Mouse (Mus musculus): ENCODE data around the gene Gas6. TPM values are rescaled to one million over a fixed set of nuclear protein-coding genes. Genes with fewer than 3 reads are reported as not detected.

Gene Gas6
- polyA plus RNA-seq, 1 experiment: 54.0 TPM

- H3K4me1 ChIP-seq (ENCODE audit: control insufficient read depth, insufficient read depth, insufficient read length): no peaks in the 10 kb centered on the region
- no peak for DNase-seq (ENCODE audit: low read depth in 1 of 2, low spot score in 2 of 2)
- 94% methylated on average over 6 of the region's 6 CpGs for WGBS
- H3K4me3 ChIP-seq (ENCODE audit: extremely low read depth, insufficient read depth, insufficient read length): no peak overlapping the region
- no peaks in the 10 kb centered on the region for H3K27me3 ChIP-seq (ENCODE audit: control insufficient read depth, insufficient read depth, low read length)
- H3K36me3 ChIP-seq (ENCODE audit: control insufficient read depth, insufficient read depth, low read length): no peaks in the 10 kb centered on the region
- H3K27ac ChIP-seq (ENCODE audit: insufficient read depth, low read length): no peak overlapping the region
- no peak for TF ChIP-seq CTCF (IDR thresholded peaks at IDR 0.05; ENCODE audit: extremely low read depth, insufficient read depth, insufficient read length, insufficient replicate concordance)
- no peak for TF ChIP-seq POLR2A (IDR thresholded peaks at IDR 0.05; ENCODE audit: low read depth, low read length)
These were observed 23.0 kb upstream of the Gas6 start for GRCm38 (mm10) chr8:13517284-13517781.

DNA sequence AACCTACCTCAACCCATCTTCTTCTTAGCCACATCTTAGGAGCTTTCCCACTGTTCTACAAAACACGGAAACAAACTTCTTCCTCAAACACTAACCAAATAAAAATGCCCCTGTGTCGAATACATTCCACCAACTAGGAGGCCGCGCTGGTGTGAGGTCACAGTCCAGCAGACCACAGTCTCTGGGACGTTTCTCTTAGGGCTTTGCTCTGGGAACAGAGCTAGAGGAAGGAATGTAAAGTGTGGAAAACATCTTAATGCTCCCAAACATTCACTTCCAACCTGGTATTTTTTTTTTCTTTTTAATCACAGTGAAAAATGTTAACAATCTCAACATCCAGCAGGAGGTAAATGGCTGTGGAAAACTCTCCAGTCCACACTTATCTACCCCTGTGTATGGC is 22.4 kb upstream of the Gas6 start:
- H3K4me1 ChIP-seq (ENCODE audit: control insufficient read depth, insufficient read depth, insufficient read length): no peaks in the 10 kb centered on the region
- TF ChIP-seq CTCF (IDR thresholded peaks at IDR 0.05; ENCODE audit: extremely low read depth, insufficient read depth, insufficient read length, insufficient replicate concordance) (no peak), POLR2A (IDR thresholded peaks at IDR 0.05; ENCODE audit: low read depth, low read length) (no peak)
- no peak for DNase-seq (ENCODE audit: low read depth in 1 of 2, low spot score in 2 of 2)
- WGBS: 31% methylated on average over 5 of the region's 5 CpGs
- no peaks in the 10 kb centered on the region for H3K36me3 ChIP-seq (ENCODE audit: control insufficient read depth, insufficient read depth, low read length)
- H3K4me3 ChIP-seq (ENCODE audit: extremely low read depth, insufficient read depth, insufficient read length): no peak overlapping the region
- no peak overlapping the region for H3K27ac ChIP-seq (ENCODE audit: insufficient read depth, low read length)
- no peaks in the 10 kb centered on the region for H3K27me3 ChIP-seq (ENCODE audit: control insufficient read depth, insufficient read depth, low read length)

DNA sequence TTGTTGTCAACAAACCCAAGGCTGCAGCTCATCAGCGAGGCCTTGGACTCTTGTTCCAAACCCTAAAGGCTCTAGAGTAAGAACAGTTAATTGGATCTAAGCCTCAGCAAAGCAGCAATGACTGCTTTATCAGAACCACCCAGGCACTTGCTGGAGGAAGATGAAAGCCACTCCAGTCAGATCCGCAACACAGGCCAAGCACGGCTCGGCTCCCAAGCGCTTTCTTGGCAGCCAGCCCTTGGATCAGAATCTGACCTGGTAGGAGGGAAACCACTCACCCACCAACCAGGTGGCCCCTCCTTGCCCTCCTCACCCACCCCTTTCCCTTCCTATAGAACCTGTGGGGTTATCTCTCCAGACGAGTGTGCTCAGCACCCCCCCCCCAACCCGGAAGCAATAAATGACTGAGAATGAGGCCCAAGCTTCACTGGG is 21.7 kb upstream of the Gas6 start:
- H3K27me3 ChIP-seq (ENCODE audit: control insufficient read depth, insufficient read depth, low read length): no peaks in the 10 kb centered on the region

GRCm38 (mm10) chr8:13513556-13514370 is 19.5 kb upstream of the Gas6 start:
- no peak for DNase-seq (ENCODE audit: low read depth in 1 of 2, low spot score in 2 of 2)
- Histone ChIP-seq H3K36me3 (ENCODE audit: control insufficient read depth, insufficient read depth, low read length) (no peaks in the 10 kb centered on the region), H3K4me3 (ENCODE audit: extremely low read depth, insufficient read depth, insufficient read length) (no peak overlapping the region), H3K27me3 (ENCODE audit: control insufficient read depth, insufficient read depth, low read length) (no peaks in the 10 kb centered on the region), H3K4me1 (ENCODE audit: control insufficient read depth, insufficient read depth, insufficient read length) (no peaks in the 10 kb centered on the region), H3K27ac (ENCODE audit: insufficient read depth, low read length) (no peak overlapping the region)
- 85% methylated on average over 5 of the region's 5 CpGs for WGBS
- TF ChIP-seq CTCF (IDR thresholded peaks at IDR 0.05; ENCODE audit: extremely low read depth, insufficient read depth, insufficient read length, insufficient replicate concordance): no peak
- TF ChIP-seq POLR2A (IDR thresholded peaks at IDR 0.05; ENCODE audit: low read depth, low read length): no peak

More for the DNA sequence above, 21.7 kb upstream of the Gas6 start:
- DNase-seq (ENCODE audit: low read depth in 1 of 2, low spot score in 2 of 2): no peak
- no peak overlapping the region for H3K4me3 ChIP-seq (ENCODE audit: extremely low read depth, insufficient read depth, insufficient read length)
- H3K36me3 ChIP-seq (ENCODE audit: control insufficient read depth, insufficient read depth, low read length): no peaks in the 10 kb centered on the region
- H3K4me1 ChIP-seq (ENCODE audit: control insufficient read depth, insufficient read depth, insufficient read length): no peaks in the 10 kb centered on the region
- no peak overlapping the region for H3K27ac ChIP-seq (ENCODE audit: insufficient read depth, low read length)
- TF ChIP-seq POLR2A (IDR thresholded peaks at IDR 0.05; ENCODE audit: low read depth, low read length) (no peak), CTCF (IDR thresholded peaks at IDR 0.05; ENCODE audit: extremely low read depth, insufficient read depth, insufficient read length, insufficient replicate concordance) (no peak)
- WGBS: 71% methylated on average over 7 of the region's 7 CpGs

DNA sequence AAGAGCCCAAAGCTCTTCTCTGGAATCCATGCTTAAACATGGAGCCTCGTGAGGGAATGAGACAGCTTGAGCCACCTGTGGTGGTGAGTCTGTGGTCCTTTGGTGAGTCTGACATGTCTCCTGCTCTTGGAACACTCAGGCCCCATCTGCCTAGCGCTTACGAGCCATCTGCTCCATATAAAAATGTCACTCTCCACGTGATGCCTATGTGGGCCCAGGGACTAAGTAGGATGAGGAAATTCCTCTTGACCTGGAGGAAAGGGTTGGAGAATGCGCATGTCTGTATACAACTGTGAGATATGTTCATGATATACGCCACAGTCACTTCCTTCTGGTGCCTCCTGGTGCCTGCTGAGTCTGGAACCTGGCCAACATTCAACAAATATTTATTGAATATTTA is 18.4 kb upstream of the Gas6 start:
- no peak for TF ChIP-seq POLR2A (IDR thresholded peaks at IDR 0.05; ENCODE audit: low read depth, low read length)
- TF ChIP-seq CTCF (IDR thresholded peaks at IDR 0.05; ENCODE audit: extremely low read depth, insufficient read depth, insufficient read length, insufficient replicate concordance): no peak
- no peak for DNase-seq (ENCODE audit: low read depth in 1 of 2, low spot score in 2 of 2)
- H3K27me3 ChIP-seq (ENCODE audit: control insufficient read depth, insufficient read depth, low read length): no peaks in the 10 kb centered on the region
- no peak overlapping the region for H3K4me3 ChIP-seq (ENCODE audit: extremely low read depth, insufficient read depth, insufficient read length)
- no peaks in the 10 kb centered on the region for H3K36me3 ChIP-seq (ENCODE audit: control insufficient read depth, insufficient read depth, low read length)
- WGBS: 66% methylated on average over 6 of the region's 6 CpGs
- no peaks in the 10 kb centered on the region for H3K4me1 ChIP-seq (ENCODE audit: control insufficient read depth, insufficient read depth, insufficient read length)
- no peak overlapping the region for H3K27ac ChIP-seq (ENCODE audit: insufficient read depth, low read length)

GRCm38 (mm10) chr8:13512016-13512415 is 17.7 kb upstream of the Gas6 start:
- DNase-seq (ENCODE audit: low read depth in 1 of 2, low spot score in 2 of 2): no peak
- no peaks in the 10 kb centered on the region for H3K27me3 ChIP-seq (ENCODE audit: control insufficient read depth, insufficient read depth, low read length)
- 86% methylated on average over 5 of the region's 5 CpGs for WGBS

More at GRCm38 (mm10) chr8:13512016-13512415, 17.7 kb upstream of the Gas6 start:
- TF ChIP-seq POLR2A (IDR thresholded peaks at IDR 0.05; ENCODE audit: low read depth, low read length): no peak
- no peak for TF ChIP-seq CTCF (IDR thresholded peaks at IDR 0.05; ENCODE audit: extremely low read depth, insufficient read depth, insufficient read length, insufficient replicate concordance)
- H3K36me3 ChIP-seq (ENCODE audit: control insufficient read depth, insufficient read depth, low read length): no peaks in the 10 kb centered on the region
- H3K27ac ChIP-seq (ENCODE audit: insufficient read depth, low read length): no peak overlapping the region
- no peaks in the 10 kb centered on the region for H3K4me1 ChIP-seq (ENCODE audit: control insufficient read depth, insufficient read depth, insufficient read length)
- H3K4me3 ChIP-seq (ENCODE audit: extremely low read depth, insufficient read depth, insufficient read length): no peak overlapping the region

Measured in spleen, adult 2 months (tissue).